Mouse (Mus musculus): ENCODE measurements around the gene Sgip1. TPM values are rescaled to one million over a fixed set of nuclear protein-coding genes. Genes with fewer than 3 reads are reported as not detected.

Gene Sgip1
- total RNA-seq, 2 experiments from 2014 or later, result 9.2 to 14.2 TPM

Other genes with a start within 250 kb of the Sgip1 start
- gene Tctex1d1, start 237.3 kb downstream of the Sgip1 start, total RNA-seq (2021), result not detected